Mouse (Mus musculus): Measurements from ENCODE around the gene Ramac.
A peak's percentile ranks its signal among the peaks of the same experiment; 100 is the strongest.

Gene Ramac

DNA sequence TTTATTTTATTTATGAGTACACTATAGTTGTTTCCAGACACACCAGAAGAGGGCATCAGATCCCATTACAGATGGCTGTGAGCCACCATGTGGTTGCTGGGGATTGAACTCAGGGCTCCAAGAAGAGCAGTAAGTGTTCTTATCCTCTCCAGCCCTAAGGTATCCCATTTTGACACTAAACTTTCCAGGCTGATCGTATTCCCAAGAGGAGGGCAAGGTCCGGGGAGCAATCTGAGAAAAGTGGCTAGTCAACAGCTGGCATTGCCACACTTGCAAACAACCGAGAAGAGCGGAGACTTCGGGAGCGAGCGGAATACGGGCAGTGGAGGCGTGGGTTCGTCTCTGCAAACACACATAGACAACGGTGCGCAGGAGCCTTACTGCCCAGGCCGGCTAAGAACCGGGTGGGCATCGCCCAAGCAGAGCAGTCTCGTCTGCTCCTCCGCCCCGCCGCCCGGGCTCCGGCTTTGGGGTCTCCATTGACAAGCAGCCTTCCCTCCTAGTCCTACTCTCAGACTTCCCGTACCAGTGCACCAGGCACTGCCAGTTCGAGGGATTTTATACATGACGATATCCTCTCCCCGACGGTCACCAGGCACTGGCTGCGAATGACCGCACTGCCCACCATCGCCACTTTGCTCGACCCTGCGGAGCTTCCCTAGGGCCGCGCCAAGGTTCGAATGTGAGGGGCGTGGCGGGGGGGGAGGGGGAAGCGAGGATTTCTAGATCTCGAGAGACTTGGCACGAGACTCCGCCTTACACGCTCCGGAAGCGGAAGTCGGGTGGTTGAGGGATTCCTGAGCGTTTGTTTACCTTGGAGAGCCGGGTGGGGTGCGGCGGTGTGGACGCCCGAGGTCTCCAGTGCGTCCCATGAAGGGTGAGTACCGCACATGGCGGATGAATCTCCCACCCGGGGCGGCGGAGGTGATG, at the start of gene Ramac:
Gene Ramac, plus strand, starts transcription at position 746 of the 930 bp plus-strand sequence.
- DNase-seq (ENCODE audit: low spot score in 2 of 2), result peak; percentile 79 to 82

GRCm38 (mm10) chr7:81718657-81719056, 44.1 kb upstream of the Ramac start:
- no peak for DNase-seq (ENCODE audit: low spot score in 2 of 2)

GRCm38 (mm10) chr7:81719216-81719661, 43.5 kb upstream of the Ramac start:
- no peak for DNase-seq (ENCODE audit: low spot score in 2 of 2)

- DNase-seq (ENCODE audit: low spot score in 2 of 2), result no peak
These were observed 41.5 kb upstream of the Ramac start for GRCm38 (mm10) chr7:81721271-81721670.

DNA sequence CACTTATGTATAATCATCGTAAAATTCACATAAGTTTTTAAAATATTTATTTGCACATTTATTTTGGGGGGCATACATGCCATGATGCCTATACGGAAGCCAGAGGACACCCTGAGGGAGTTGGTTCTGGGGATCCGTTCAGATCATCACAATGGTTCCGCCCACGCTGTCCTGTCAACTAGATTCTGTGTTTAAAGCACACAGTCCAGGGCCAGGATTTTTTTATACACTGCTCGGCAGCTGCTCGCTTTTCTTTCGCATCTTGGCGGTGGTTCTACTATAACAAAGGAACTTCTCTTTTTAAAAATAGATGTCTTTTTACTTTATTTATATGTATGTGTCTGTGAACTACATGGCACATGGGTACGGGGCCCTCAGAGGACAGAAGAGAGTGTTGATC, 38.9 kb upstream of the Ramac start:
- no peak for DNase-seq (ENCODE audit: low spot score in 2 of 2)

- DNase-seq (ENCODE audit: low spot score in 2 of 2), result no peak
These were observed 36.6 kb upstream of the Ramac start for GRCm38 (mm10) chr7:81725986-81726727.

DNA sequence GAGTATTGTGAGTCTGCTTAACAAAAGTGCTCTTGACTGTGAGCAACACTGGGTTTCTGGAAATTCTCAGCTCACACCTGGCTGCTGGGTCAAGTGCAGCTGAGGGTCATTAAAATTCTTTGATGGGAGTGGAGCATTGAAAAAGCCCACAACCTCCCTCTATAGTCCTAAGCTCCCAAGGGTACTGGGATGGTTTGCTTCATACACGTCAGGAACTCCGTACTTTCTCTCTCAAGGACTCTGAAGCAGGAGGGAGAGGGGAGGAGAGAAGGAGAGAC, 36.1 kb upstream of the Ramac start:
- DNase-seq (ENCODE audit: low spot score in 2 of 2), result no peak

DNA sequence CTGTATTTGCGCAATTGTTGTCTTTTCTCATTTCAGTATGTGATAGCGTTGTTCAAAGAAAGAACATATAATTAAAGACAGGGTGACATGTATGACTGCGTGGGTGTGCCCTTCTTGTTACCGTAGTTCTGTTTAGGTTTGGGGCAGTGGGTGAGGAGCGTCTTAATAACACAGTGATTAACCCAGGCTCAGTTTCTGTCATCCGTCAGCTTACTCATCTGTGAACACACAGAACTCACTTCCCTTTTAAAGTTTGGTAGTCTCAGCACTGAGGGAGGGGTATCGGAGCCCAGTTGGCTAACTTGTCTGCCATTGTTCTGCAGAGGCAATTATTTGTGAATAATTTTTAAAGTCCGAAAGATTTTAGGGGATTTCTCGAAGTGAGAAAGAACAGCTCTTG, 35.0 kb upstream of the Ramac start:
- no peak for DNase-seq (ENCODE audit: low spot score in 2 of 2)

DNA sequence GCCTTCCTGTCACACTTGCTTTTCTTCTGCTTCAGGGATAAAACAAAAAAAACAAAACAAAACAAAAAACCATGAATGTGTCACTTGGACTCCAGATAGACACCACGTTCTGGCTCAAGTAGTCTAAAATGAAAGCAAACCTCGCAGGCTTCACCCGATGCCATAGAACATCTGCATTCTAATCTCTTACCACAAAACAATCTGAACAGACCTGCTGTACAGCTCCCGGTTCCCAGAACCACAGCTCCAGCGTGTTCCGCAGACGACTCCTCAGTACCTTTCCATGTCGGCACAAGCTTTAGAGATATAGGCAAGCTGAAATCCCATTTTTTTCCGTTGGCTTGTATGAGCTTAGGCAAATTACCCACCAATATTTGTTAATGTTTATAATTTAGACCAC, 32.9 kb upstream of the Ramac start:
- DNase-seq (ENCODE audit: low spot score in 2 of 2), result no peak

DNA sequence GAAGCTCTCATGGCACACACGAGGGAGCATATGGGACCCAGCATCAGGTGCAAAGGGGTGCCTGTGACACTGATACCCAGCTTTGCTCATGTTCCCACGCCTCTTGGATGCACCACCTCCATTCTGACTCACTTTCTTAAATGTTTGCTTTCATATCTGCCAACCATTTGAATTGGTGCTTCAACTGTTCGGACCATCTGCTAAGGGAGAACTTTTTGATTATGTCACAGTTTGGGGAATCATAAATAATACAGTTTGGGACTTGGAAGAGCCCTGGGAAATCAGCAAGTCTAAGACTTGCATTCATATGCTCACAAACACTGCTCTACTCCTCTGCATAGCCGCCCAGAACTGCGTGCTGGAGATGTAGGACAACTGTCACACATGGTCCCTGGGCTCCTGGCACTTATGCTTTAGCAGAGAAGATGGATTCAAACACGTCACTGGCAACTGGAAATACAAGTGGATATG, 31.5 kb upstream of the Ramac start:
- peak; percentile 25 to 51 for DNase-seq (ENCODE audit: low spot score in 2 of 2)

DNA sequence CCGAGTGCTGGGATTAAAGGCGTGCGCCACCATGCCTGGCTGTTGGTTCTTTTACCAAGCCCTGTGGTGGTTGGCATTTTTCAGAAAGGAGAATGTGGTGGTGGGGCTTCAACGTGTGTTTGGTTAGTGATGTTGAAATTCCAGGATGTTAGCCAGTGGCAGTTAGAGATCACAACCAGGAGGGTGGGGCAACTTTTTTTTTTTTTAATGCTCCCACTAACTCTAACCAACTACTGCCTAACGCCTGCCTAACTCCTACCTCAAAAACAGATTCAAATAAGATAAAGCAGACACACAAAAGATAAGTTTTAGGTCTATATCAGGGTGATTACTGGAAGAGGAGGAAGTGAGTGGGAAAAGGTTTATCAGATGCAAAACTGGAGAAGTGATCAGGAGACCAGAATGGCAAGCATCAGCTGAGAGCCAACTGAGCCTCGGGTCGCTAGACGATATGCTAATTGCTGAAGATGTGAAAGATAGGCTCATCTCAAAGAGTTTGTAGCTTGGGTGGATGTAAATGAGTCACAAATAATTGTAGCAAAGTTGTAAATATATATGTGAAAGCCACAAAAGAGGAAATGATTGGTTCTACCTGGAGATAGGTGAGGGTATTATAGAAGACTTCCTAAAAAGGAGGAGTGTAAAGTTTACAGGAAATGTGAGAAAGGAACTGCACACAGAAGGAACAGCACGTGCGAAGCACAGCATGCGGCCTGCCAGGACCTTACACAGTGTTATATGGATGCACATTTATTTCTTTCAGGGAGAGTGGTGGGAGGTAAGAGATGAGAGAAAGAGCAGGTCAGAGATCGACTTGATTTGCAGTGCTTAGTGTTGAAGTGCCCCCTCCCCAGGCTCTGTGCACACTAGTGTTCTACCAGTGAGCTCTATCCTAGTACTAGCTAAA, 30.3 kb upstream of the Ramac start:
- DNase-seq (ENCODE audit: low spot score in 2 of 2), result no peak

DNA sequence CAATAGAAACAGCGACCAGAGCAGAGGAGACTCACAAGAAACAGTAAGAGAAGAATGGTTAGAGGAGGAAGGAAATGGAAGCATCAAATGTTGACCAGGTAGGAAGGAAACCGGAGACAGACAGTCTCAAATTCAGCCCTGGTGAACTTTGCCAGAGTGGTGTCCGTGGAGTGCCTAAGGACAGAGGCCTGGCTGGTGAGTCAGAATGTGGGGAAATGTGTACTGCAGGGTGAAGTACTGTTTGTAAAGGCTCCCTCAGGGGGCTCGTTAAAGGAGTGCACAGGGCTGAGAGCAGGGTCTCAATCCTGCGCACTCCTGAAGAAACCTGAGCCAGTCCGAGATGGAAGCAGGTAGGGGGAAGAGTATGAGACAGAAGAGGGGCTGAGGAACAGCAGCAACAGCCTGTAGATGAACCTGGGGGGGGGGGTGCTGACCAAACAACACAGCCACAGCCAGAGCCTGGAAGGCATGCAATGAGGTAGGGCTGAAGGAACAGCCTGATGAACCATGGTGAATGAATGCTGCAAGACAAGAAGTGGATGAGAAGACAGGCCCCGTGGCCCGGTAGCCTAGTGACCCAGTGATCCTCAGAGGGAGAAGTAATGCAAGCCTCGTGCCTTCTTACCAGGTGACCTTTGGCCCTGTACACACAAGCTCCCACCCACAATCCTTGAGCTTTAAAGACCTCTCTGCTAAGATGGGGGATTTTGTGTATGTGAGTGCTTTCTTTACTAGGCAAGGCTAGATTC, 27.3 kb upstream of the Ramac start:
- no peak for DNase-seq (ENCODE audit: low spot score in 2 of 2)

- no peak for DNase-seq (ENCODE audit: low spot score in 2 of 2)
These were observed 23.9 kb upstream of the Ramac start for GRCm38 (mm10) chr7:81738720-81739385.

DNA sequence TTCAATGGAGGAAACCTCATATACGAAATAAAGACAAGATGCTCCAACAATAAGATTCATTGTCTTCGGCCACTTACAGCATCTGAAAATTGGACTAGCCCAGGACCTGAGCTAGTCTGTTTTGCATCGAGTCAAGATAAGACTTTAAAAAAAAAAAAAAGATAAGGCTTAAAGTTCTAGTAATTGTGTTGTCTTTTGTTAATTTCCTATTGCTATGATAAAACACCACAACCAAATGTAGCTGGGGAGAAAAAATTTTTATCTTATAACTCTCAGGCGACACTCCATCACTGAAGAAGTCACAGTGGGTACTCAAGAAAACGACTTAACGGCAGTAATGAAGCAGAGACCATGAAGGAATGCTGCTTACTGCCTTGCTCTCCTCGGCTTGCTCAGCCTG, 22.7 kb upstream of the Ramac start:
- DNase-seq (ENCODE audit: low spot score in 2 of 2), result no peak

DNA sequence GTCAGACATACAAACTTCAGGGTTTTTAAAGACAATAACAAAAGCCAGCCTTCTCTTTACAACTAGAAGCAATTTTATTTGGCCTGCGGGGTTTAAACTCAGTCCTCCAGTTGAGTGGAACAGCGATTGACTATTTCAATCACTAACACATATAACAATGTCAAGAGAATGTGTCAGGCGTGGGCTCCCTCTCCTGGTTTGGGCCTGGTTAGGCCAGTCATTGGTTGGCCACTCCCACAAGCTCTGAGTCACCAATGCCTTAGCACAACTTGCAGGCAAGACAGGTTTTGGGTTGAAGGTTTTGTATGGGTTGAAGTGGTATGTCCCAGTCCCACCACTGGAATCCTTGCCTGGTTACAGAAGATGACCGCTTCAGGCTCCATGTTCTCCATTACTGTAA, 18.6 kb upstream of the Ramac start:
- DNase-seq (ENCODE audit: low spot score in 2 of 2), result no peak

DNA sequence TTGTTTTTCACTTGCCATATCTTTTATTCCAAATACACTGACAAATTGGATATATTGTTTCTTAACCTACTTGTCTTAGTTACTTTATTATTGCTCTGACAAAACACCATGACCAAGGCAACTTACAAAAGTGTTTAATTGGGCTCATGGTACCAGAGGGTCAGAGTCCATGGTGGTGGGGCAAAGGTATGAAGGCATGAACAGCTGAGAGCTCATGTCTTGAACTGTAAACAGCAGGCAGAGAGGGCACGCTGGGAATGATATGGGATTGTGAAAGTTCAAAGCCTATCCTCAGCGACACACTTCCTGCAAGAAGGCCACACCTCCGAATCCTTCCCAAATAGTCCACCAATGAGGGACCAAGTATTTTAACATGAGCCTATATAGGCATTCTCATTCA, 14.8 kb upstream of the Ramac start:
- no peak for DNase-seq (ENCODE audit: low spot score in 2 of 2)

GRCm38 (mm10) chr7:81763110-81763845, 553 bp downstream of the Ramac start:
- peak in 1 of 2 experiments; percentile 30 for DNase-seq (ENCODE audit: low spot score in 2 of 2)

- DNase-seq (ENCODE audit: low spot score in 2 of 2), result no peak
These were observed 10.2 kb downstream of the Ramac start for GRCm38 (mm10) chr7:81772786-81773539.

DNA sequence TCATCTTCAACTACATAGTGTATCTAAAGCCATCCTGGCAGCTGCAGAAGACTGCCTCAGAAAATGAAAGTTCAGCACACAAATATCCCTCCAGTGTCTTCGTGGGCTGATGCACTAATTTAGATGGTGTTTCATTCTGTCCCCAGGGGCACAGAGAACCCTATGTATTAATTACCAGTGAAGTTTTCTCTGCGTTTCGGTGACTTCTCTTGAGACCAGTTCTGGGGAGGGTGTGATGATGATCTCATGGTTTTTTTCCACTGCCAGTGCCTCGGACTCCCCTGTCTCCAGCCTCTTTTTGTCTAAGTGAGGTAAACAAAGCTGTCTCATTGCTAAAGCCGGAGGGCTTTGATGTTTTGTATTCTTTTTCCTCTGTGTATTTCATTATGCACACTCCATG, 12.6 kb downstream of the Ramac start:
- no peak for DNase-seq (ENCODE audit: low spot score in 2 of 2)
